In the genomic region with DNA sequence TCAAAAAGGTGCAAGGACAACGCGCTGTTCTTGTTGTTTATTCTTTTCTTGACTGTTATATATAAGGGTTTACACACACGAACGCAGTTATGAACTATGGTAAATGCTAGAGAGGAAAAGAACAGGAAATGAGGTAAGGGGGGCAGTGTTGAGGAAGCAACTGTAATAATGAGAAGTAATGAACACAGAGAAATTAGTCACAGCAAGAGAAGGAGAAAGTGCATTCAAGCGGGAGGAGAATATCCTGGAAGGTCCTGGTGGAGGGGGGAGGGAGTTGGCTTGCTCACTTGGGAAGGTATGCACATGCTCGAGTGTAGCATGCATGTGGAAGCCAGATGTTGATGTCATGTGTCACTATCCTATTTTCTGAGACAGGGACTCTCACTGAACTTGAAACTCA, we compare ENCODE assay signal across 10 mouse cellular contexts. TPM values are rescaled to one million over a fixed set of nuclear protein-coding genes. Genes with fewer than 3 reads are reported as not detected.
DNase-seq lines count a peak whose midpoint lies in the region; ATAC-seq and TF ChIP-seq lines count a peak whose summit lies in the region.
"Had no signal": no experiment of that assay in that cellular context is flagged by ENCODE, and none has a peak within 500 bp of the region (broad histone marks: within the 10 kb centered on the region; RNA-seq: fewer than 3 reads in every experiment).

No protein-coding gene starts in this region.

- no peak for ATAC-seq in kidney, embryonic 16.5 days (ENCODE audit: low FRiP score, low TSS enrichment)
- ATAC-seq in CD4-positive, CD25-positive, alpha-beta regulatory T cell, adult 4 months: peak; percentile 60
- peak; percentile 44; the same call in 1 of the 2 replicates for ATAC-seq in embryonic facial prominence, embryonic 11.5 days (replicated peaks; ENCODE audit: insufficient number of reproducible peaks, low FRiP score, low TSS enrichment, low read depth)
- no peak for ATAC-seq in limb, embryonic 14.5 days (ENCODE audit: low FRiP score, low read depth)
- ATAC-seq in midbrain, postnatal 0 days (ENCODE audit: low FRiP score): no peak

- peak overlapping the region; percentile 12; the same call in 1 of the 2 replicates for H3K4me2 ChIP-seq in kidney, embryonic 16.5 days (replicated peaks; ENCODE audit: low read depth, low read length)
- H3K4me2 ChIP-seq in embryonic facial prominence, embryonic 11.5 days (ENCODE audit: low read depth, low read length): no peak overlapping the region
- no peak overlapping the region for H3K4me2 ChIP-seq in limb, embryonic 14.5 days (replicated peaks; ENCODE audit: low read depth, low read length, severe bottlenecking)
- no peak overlapping the region for H3K4me2 ChIP-seq in midbrain, postnatal 0 days (ENCODE audit: low read depth, low read length, poor library complexity, severe bottlenecking)
- H3K4me2 ChIP-seq: midbrain, embryonic 12.5 days had no signal

- H3K9ac ChIP-seq in kidney, embryonic 16.5 days (replicated peaks; ENCODE audit: low read length): no peak overlapping the region; the same call in 1 of the 2 replicates
- no peak overlapping the region for H3K9ac ChIP-seq in embryonic facial prominence, embryonic 11.5 days (replicated peaks; ENCODE audit: low read length)
- no peak overlapping the region for H3K9ac ChIP-seq in limb, embryonic 14.5 days (ENCODE audit: low read depth, low read length, severe bottlenecking)
- H3K9ac ChIP-seq in midbrain, postnatal 0 days (replicated peaks; ENCODE audit: low read length, poor library complexity, severe bottlenecking): no peak overlapping the region
- H3K9ac ChIP-seq: midbrain, embryonic 12.5 days had no signal

- TF ChIP-seq POLR2A in limb, embryonic 14.5 days (IDR thresholded peaks at IDR 0.05; ENCODE audit: borderline replicate concordance, extremely low read depth, insufficient read depth, insufficient read length): no peak

- TF ChIP-seq CTCF in midbrain, postnatal 0 days (IDR thresholded peaks at IDR 0.05): no peak

- 40% methylated on average over 6 of the region's 6 CpGs for WGBS in kidney, embryonic 16.5 days
- 59% methylated on average over 6 of the region's 6 CpGs for WGBS in embryonic facial prominence, embryonic 11.5 days
- WGBS in limb, embryonic 14.5 days: 47% methylated on average over 6 of the region's 6 CpGs
- WGBS in midbrain, postnatal 0 days: 78% methylated on average over 6 of the region's 6 CpGs

- no peaks in the 10 kb centered on the region for H3K36me3 ChIP-seq in kidney, embryonic 16.5 days (ENCODE audit: insufficient read depth, low read length)
- H3K36me3 ChIP-seq in embryonic facial prominence, embryonic 11.5 days (replicated peaks; ENCODE audit: control insufficient read depth, insufficient read depth, low read depth, low read length): no peaks in the 10 kb centered on the region
- peaks cover 4% of the 10 kb centered on the region; the same call in 1 of the 2 replicates for H3K36me3 ChIP-seq in limb, embryonic 14.5 days (ENCODE audit: control insufficient read depth, insufficient read depth, low read length)
- H3K36me3 ChIP-seq in midbrain, postnatal 0 days (ENCODE audit: insufficient read depth, low read length): no peaks in the 10 kb centered on the region
- H3K36me3 ChIP-seq: midbrain, embryonic 12.5 days had no signal

- H3K9me3 ChIP-seq in kidney, embryonic 16.5 days (ENCODE audit: low read length): no peaks in the 10 kb centered on the region
- H3K9me3 ChIP-seq in embryonic facial prominence, embryonic 11.5 days (replicated peaks; ENCODE audit: control insufficient read depth, low read length): no peaks in the 10 kb centered on the region
- no peaks in the 10 kb centered on the region for H3K9me3 ChIP-seq in limb, embryonic 14.5 days (ENCODE audit: control insufficient read depth, low read length)
- no peaks in the 10 kb centered on the region for H3K9me3 ChIP-seq in midbrain, postnatal 0 days (ENCODE audit: low read length)
- H3K9me3 ChIP-seq: midbrain, embryonic 12.5 days had no signal

- peaks cover 35% of the 10 kb centered on the region for H3K4me1 ChIP-seq in kidney, embryonic 16.5 days (ENCODE audit: insufficient read depth, low read length)
- no peaks in the 10 kb centered on the region for H3K4me1 ChIP-seq in embryonic facial prominence, embryonic 11.5 days (ENCODE audit: control insufficient read depth, insufficient read depth, low read length)
- H3K4me1 ChIP-seq in limb, embryonic 14.5 days (ENCODE audit: control insufficient read depth, insufficient read depth, low read length): peaks cover 21% of the 10 kb centered on the region
- H3K4me1 ChIP-seq in midbrain, postnatal 0 days (ENCODE audit: insufficient read depth, low read length): no peaks in the 10 kb centered on the region
- H3K4me1 ChIP-seq: midbrain, embryonic 12.5 days had no signal

- H3K4me3 ChIP-seq in kidney, embryonic 16.5 days (ENCODE audit: low read length): no peak overlapping the region
- H3K4me3 ChIP-seq in embryonic facial prominence, embryonic 11.5 days (ENCODE audit: low read depth, low read length): no peak overlapping the region
- H3K4me3 ChIP-seq in limb, embryonic 14.5 days (replicated peaks; ENCODE audit: low read length): no peak overlapping the region
- H3K4me3 ChIP-seq in midbrain, postnatal 0 days (ENCODE audit: low read depth, low read length): no peak overlapping the region
- H3K4me3 ChIP-seq: midbrain, embryonic 12.5 days had no signal

- DNase-seq in kidney, postnatal 25 days: no peak
- peak; percentile 68 for DNase-seq in embryonic facial prominence, embryonic 11.5 days (ENCODE audit: low spot score)
- DNase-seq in limb, embryonic 14.5 days (ENCODE audit: low spot score): peak; percentile 38
- no peak for DNase-seq in adrenal gland, adult (ENCODE audit: inconsistent age in 2 of 2, low spot score in 1 of 2)
- no peak for DNase-seq in liver
- no peak for DNase-seq in midbrain, postnatal 0 days (ENCODE audit: low spot score)
- DNase-seq: cerebellum, adult 9-11 months had no signal

- peak overlapping the region; percentile 75 for H3K27ac ChIP-seq in kidney, embryonic 16.5 days (ENCODE audit: low read length)
- no peak overlapping the region for H3K27ac ChIP-seq in embryonic facial prominence, embryonic 11.5 days (replicated peaks; ENCODE audit: low read depth, low read length)
- no peak overlapping the region; the same call in 1 of the 2 replicates for H3K27ac ChIP-seq in limb, embryonic 14.5 days (replicated peaks; ENCODE audit: low read depth, low read length)
- H3K27ac ChIP-seq in midbrain, postnatal 0 days (ENCODE audit: low read depth, low read length): no peak overlapping the region
- H3K27ac ChIP-seq: midbrain, embryonic 12.5 days had no signal

- H3K27me3 ChIP-seq in kidney, embryonic 16.5 days (ENCODE audit: insufficient read depth, low read length): no peaks in the 10 kb centered on the region
- no peaks in the 10 kb centered on the region for H3K27me3 ChIP-seq in embryonic facial prominence, embryonic 11.5 days (ENCODE audit: control insufficient read depth, insufficient read depth, low read length)
- H3K27me3 ChIP-seq in limb, embryonic 14.5 days (ENCODE audit: control insufficient read depth, insufficient read depth, low read length): no peaks in the 10 kb centered on the region
- no peaks in the 10 kb centered on the region for H3K27me3 ChIP-seq in midbrain, postnatal 0 days (ENCODE audit: insufficient read depth, low read length)
- H3K27me3 ChIP-seq: midbrain, embryonic 12.5 days had no signal

RNA-seq across cellular contexts. Expression of a gene that starts 39.9 kb away (rescaled TPM):
- polyA plus RNA-seq in kidney, embryonic 16.5 days (2015; fragmentation: Nextera tagmentation; extraction: Ambion mirVana): 112 and 130 TPM in 2 replicates
- 10 to 100 TPM; 10.6 to 21.7 TPM for polyA plus RNA-seq in CD4-positive, CD25-positive, alpha-beta regulatory T cell, adult 4 months (2017; shearing (Covaris generic))
- polyA plus RNA-seq in embryonic facial prominence, embryonic 11.5 days (2014; fragmentation: Nextera tagmentation; extraction: Ambion mirVana): 97.3 and 103 TPM in 2 replicates
- polyA plus RNA-seq in limb, embryonic 14.5 days (2012; rRNA removed): 84.9 and 119 TPM in 2 replicates
- polyA plus RNA-seq in limb, embryonic 14.5 days (2014; fragmentation: Nextera tagmentation; extraction: Ambion mirVana): 118 and 131 TPM in 2 replicates
- 36.2 and 38.6 TPM in 2 replicates for total RNA-seq in midbrain, postnatal 0 days (2014; rRNA removed)
- polyA plus RNA-seq in midbrain, postnatal 0 days (2015; fragmentation: Nextera tagmentation; extraction: Ambion mirVana): 40.4 and 40.8 TPM in 2 replicates

Comparison
In these comparisons a context has a peak if more than half of its experiments do, and no peak if none do; other contexts are left out.
1. ATAC-seq: peak in CD4-positive, CD25-positive, alpha-beta regulatory T cell, adult 4 months (single experiment) and embryonic facial prominence, embryonic 11.5 days (single experiment); none in kidney, embryonic 16.5 days (single experiment), limb, embryonic 14.5 days (single experiment) and midbrain, postnatal 0 days (single experiment).
2. DNase-seq: peak in embryonic facial prominence, embryonic 11.5 days (single experiment) and limb, embryonic 14.5 days (single experiment); none in kidney, postnatal 25 days (0 of 2), adrenal gland, adult (0 of 2), liver (single experiment) and midbrain, postnatal 0 days (single experiment).